In genomic region chr12:77479931-77480330, GRCm38 (mm10) we compare ENCODE assay signal across 13 mouse cellular contexts.
"Had no signal": no experiment of that assay in that cellular context is flagged by ENCODE, and none has a peak within 500 bp of the region (broad histone marks: within the 10 kb centered on the region; RNA-seq: fewer than 3 reads in every experiment).

No protein-coding gene starts in this region.

- ATAC-seq: liver, embryonic 12.5 days had no signal

- DNase-seq: kidney, adult 18-20 months; kidney, postnatal 25 days; layer of hippocampus, adult 9-11 months; liver; lung, adult 18-20 months; lung, postnatal 4 days; midbrain, embryonic 14.5 days; right cerebral cortex, adult 18-20 months; right cerebral cortex, postnatal 14 days; right cerebral cortex, postnatal 4 days; thymus, adult 18-20 months; thymus, postnatal 36 days had no signal
